Mouse (Mus musculus): ENCODE data around the gene Nol10.

The Nol10 gene

GRCm38 (mm10) chr12:17360650-17361049 lies 12.4 kb downstream of the Nol10 start:
- DNase-seq (ENCODE audit: low spot score in 2 of 2): no peak

DNA sequence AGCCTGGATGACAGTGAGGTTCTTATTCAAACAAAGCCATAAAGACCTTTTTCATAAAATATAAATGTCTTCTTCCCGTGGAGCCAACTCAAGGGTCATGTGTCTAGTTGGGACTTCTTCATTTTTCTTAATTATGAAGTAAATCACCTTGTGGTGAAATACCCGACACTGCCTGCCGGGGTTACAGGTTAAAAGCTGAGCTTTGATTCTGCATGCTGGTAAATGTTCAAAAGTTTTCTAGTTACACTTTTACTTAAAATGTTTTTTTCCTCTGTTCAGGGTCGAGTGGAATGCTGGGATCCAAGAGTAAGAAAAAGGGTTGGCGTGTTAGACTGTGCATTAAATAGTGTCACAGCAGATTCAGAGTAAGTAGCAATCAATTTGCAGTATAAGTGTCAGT lies 14.1 kb downstream of the Nol10 start:
- DNase-seq (ENCODE audit: low spot score in 2 of 2): no peak

- DNase-seq (ENCODE audit: low spot score in 2 of 2): peak; percentile 38 to 56
These were observed 18.7 kb downstream of the Nol10 start for GRCm38 (mm10) chr12:17366981-17367380.

GRCm38 (mm10) chr12:17369111-17369510 lies 20.9 kb downstream of the Nol10 start:
- no peak for DNase-seq (ENCODE audit: low spot score in 2 of 2)

- DNase-seq (ENCODE audit: low spot score in 2 of 2): no peak
These were observed 21.5 kb downstream of the Nol10 start for GRCm38 (mm10) chr12:17369551-17370325.

DNA sequence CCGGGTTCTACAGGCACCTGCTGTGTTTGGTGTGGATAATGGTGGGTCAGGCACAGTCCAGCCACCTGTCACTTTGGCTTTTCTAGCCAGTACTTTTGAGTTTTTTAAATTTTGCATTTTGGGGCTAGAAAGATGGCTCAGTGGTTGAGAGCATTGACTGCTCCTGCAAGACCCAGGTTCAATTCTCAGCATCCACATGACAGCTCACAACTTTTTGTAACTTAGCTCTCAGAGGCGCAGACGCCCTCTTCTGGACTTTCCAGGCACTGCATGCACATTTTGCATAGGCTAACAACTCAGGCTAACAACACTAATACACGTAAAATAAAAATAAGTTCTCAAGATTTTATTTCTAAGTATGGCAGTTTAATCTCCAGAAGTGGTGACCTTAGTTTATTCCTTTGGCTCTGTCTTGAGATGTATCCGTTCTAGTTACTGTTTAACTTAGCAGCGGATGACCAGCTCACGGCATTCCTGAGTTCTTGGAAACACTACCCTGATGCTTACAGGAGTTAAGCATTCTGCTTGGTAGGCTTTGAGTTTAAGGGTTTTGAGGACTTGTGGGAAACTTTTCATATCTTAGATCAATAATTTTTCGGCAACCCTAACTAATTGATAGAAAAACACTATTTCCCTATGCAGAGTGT lies 23.5 kb downstream of the Nol10 start:
- DNase-seq (ENCODE audit: low spot score in 2 of 2): no peak

DNA sequence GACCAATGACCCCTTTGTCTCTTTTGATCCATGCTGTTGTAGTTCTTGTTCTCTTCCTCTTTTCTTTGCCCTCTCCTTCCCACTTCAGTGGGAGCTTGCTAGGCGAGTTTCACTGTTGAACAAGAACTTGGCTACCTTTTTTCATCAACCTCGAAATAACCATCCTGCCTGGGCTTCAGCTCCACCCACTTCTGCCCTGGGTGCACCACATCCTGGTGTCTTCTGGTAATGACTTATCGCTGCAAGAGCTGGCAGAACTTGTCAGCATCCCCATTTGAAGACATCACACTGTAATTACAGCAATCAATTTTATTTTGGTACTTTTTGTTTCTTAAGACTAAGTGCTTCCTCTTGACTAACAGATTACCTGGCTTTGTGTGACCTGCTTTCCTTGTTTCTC lies 24.4 kb downstream of the Nol10 start:
- DNase-seq (ENCODE audit: low spot score in 2 of 2): no peak

DNA sequence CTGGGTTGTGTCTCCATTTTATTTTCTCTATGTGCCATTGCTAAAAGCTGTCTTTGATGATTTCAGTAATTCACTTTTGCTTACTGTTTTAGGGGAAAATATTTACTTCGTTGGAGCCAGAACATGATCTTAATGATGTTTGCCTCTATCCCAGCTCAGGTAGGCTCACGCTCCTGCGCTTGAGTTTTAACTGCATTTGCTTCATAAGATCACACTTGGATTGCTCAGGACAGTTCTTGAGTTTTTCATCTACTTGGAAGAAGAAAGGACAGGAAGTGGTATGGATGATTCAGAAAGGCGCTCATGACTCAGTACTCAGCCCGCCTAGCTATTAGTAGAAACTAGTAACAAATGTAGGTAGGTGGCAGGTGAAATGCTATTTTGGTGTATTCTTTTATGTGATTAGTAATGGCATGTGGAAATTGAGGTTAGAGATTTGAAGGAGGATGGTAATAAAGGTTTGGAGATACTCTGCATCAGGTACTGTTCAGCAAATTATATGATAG lies 25.3 kb downstream of the Nol10 start:
- no peak for DNase-seq (ENCODE audit: low spot score in 2 of 2)

DNA sequence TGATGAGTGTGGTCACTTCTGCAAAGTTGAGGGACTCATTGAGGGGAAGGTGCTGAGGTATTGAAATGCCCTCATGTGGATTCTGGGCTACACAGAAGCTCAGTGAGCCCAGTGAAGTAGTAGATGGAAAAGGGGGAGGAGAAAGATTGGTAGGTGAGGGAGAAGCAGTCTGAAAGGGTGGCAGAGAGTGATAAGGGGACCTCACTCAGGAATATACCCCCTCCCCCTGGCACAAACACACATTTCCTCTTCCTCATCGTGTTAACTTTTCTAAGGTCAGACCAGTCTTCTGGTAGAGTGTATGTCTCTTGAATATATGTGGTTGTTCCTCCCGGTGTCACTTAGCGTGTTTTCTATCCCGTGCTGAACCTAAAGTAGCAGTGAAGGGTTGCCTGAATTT lies 27.0 kb downstream of the Nol10 start:
- DNase-seq (ENCODE audit: low spot score in 2 of 2): no peak

DNA sequence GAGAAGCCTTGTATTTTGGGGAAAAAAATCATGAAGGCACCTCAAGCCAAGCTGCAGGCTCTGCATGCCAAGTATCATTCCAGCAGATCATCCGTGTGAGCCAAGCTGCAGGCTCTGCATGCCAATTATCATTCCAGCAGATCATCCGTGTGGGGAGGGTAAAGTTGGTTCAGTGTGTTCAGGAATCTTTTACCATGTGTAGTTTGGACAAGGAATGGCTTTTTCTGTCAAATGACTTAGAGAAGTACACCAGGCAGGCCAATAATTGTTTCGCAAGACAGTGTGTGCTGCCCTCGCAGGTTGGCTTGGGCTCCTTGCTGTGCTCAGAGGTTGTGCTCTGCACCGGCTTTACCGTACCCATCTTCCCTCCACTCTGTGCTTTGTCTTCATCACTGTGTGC lies 28.3 kb downstream of the Nol10 start:
- DNase-seq (ENCODE audit: low spot score in 2 of 2): peak in 1 of 2 experiments; percentile 7

DNA sequence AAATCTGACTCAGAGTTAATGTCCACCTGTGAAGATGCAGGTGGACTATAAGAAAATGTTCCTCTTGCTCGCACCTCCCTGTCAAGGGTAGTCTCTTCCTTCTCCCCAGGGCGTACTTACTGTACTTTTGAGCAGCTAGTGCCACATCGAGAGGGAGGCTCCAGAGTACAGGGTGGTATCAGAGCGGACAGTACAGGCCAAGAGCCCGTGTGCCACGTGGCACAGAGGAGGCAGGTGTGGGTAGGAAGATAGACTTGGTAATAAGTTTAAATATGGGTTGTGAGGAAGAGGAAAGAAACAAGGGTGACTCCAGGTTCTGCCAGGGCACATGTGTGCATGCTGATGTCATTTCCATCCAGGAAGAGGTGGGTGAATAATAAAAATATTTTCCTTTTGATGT lies 32.7 kb downstream of the Nol10 start:
- DNase-seq (ENCODE audit: low spot score in 2 of 2): no peak

GRCm38 (mm10) chr12:17382759-17383158 lies 34.5 kb downstream of the Nol10 start:
- DNase-seq (ENCODE audit: low spot score in 2 of 2): no peak

DNA sequence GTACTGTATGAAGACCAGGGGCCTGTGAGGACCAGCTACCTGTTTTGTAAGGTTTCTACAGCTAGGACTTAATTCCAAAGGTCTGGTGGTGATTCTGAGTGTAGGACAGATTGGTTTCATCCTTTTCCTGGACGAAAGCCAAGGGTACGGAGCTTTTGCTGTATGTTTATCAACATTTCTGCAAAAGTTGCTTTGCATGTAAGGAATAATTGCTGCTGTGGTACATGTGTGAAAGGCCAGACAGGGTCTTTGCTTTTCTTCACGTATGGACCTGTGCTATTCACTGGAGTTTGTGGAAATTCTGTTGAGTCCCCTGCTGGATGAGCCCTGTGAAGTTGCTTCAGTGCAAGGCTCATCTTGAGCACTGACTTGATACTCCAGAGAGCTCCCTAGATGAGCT lies 38.6 kb downstream of the Nol10 start:
- DNase-seq (ENCODE audit: low spot score in 2 of 2): no peak

GRCm38 (mm10) chr12:17387332-17388135 lies 39.3 kb downstream of the Nol10 start:
- no peak for DNase-seq (ENCODE audit: low spot score in 2 of 2)

GRCm38 (mm10) chr12:17388136-17388437 lies 39.8 kb downstream of the Nol10 start:
- no peak for DNase-seq (ENCODE audit: low spot score in 2 of 2)

GRCm38 (mm10) chr12:17390036-17390435 lies 41.8 kb downstream of the Nol10 start:
- no peak for DNase-seq (ENCODE audit: low spot score in 2 of 2)

DNA sequence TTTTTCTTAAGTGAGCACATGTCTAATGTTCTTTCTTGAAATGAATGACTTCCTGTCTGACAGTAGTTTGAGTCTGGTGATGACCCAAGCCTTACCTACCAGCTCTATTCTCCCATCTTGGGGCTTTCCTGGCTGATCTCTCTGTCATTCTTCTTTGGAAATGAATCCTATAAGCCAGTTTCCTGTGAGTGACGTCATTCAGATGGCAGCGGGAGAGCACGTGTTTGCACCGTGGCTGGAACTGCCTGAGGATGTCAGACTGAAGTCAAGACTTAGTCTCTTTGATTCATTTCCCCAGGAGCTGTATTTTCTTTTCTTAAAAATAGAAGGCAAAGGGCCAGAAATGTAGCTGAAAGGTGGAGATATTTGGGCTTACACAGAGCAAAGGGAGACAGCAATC lies 42.3 kb downstream of the Nol10 start:
- no peak for DNase-seq (ENCODE audit: low spot score in 2 of 2)

DNA sequence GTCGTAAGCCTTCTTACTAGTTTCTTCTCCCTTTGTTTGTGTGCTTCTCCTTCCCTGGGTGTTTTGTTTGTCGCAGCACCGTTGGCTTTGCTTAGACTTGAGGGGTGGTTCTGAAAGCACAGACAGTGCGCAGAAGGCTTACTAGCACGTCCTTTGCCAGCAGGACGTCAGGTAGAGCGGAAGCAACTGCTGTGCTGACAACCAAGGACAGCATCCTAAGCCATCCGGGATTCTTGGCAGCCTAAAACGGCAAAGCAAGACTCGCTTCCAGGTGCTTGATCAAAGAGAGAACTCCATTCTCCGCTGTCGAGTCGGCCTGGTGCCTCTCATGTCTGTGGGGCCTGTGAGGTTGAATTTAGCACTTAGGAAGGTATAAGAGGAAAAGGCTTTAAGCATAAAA lies 44.9 kb downstream of the Nol10 start:
- no peak for DNase-seq (ENCODE audit: low spot score in 2 of 2)

GRCm38 (mm10) chr12:17397150-17397549 lies 48.9 kb downstream of the Nol10 start:
- no peak for DNase-seq (ENCODE audit: low spot score in 2 of 2)

GRCm38 (mm10) chr12:17401419-17401818 lies 53.2 kb downstream of the Nol10 start:
- no peak for DNase-seq (ENCODE audit: low spot score in 2 of 2)

GRCm38 (mm10) chr12:17402116-17402515 lies 53.9 kb downstream of the Nol10 start:
- no peak for DNase-seq (ENCODE audit: low spot score in 2 of 2)

DNA sequence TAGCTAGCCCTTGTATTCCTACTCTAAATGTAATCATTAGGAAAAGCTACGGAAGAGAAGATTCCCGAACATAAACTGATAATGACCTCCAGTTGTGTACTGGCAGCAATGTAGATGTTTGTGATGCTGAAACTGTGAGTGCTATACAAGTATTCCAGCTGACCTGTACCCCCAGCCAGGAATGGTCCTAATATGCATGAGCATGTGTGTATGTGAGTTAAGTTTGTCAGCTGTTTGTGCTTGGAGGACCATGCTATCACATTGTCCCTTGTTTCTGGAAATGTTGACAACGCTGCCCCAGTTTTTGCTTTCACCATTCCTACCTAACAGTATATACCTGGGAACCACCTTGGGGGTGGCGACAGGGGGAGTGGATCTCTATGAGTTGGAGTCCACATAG lies 55.7 kb downstream of the Nol10 start:
- no peak for DNase-seq (ENCODE audit: low spot score in 2 of 2)

DNA sequence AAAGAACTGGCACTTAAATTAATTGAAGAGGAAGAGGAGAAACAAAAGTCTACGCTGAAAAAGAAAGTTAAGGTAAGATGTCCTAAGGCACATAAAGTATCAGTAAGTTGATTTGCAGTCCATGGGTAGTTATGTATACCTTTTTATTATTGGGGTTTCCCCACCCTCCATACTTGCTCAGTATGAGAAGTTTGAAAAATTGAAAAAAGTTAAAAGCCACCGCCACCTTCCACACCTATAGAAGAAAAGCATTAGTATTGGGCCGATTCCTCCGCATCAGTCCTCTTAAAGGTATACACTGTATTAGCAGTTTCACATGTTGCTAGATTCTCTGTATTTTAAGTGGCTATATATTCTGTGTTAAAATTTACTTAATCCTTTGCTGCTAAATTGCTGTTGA lies 58.6 kb downstream of the Nol10 start:
- DNase-seq (ENCODE audit: low spot score in 2 of 2): no peak
